Mouse (Mus musculus) embryo, embryonic 10 days (tissue): Measurements from ENCODE around the gene Map2k6.

ENCODE experiments used
- DNase-seq: peaks from one replicate; pipeline ENCODE4 v3.0.0-alpha.2; 2015; ENCODE audit warnings: low spot score

Gene Map2k6

GRCm38 (mm10) chr11:110450758-110451121, 51.8 kb downstream of the Map2k6 start:
- DNase-seq, result no peak

- DNase-seq, result no peak
These were observed 52.7 kb downstream of the Map2k6 start for GRCm38 (mm10) chr11:110451590-110451989.

GRCm38 (mm10) chr11:110453445-110454154, 54.7 kb downstream of the Map2k6 start:
- no peak for DNase-seq

- no peak for DNase-seq
These were observed 58.6 kb downstream of the Map2k6 start for GRCm38 (mm10) chr11:110457441-110457912.

DNA sequence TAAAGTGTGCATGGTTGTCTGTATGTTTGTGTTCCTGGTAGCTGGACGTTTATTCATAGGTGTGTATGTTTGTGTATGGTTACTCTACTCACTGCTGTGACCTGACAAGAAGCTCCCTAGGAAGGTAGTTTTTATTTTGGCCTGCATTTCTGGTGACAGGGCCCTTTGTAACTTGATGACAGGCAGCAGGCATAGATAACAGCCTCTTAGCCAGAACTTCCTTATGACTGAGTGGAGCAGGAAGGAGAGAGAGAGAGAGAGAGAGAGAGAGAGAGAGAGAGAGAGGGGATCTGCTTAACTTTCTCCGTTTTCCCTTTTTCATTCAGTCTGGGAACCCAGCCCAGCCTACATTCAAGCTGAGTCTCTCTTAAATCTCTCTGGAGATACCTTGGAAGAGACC, 61.6 kb downstream of the Map2k6 start:
- no peak for DNase-seq

DNA sequence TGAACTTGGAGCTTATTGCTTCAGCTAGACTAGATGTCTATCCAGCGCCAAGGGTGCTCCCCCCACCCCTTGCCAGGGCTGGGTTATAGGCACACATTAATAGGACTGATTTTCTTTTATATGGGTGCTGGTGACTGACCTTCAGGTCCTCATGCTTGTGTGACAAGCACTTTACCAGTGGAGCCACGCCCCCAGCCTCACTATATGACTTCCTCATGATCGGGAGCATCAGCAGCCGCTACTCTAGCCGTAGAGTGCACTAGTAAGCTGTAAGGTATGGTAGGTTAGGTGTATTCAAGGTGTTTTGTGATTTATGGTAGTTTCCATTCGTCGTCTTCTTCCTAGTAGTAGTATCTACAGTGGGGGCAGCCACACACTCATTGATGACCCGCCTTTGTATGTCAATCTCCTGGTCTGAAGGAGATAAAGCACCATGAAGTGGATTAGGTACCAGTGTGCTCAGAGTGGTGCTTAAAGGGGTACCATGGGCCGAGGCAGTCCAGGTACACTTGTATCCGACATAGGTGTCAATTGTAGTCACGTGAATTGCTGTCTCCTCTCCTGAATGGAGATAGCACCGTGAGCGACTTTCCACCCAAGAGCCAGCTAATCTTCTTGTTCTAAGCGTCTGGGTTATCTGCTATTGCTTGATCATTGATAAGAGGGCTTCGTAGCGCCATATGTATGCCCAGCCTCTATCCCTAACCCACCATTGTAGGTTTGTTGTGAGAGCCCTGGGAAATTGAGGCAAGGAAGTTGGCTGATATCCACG, 62.8 kb downstream of the Map2k6 start:
- DNase-seq, result no peak

DNA sequence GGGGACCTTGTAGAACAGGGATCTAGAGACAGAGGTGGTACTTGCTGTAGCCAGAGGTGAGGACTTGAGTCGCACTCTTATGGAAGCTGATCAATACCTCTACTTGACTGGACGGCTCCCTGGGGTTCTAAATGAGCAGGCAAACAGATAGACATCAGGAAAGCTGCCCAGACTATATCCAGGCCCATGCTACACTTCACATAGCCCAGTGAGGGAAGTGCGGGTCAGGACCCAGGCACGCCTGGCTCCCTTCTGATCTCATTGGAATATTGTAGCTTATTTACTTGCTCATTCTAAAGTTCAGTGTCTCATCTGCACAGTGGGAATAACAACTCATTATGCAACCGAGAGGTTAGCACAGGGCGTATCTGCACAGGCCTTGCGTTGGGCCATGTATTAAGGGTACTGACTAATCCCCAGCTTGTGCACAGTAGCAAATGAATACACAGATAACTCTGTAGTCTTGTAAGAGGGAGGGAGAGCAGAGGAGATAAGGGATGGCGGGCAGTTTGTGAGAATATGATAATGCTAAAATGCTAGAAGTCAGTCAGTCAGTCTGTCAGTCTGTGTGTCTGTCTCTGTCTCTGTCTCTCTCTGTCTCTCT, 64.2 kb downstream of the Map2k6 start:
- DNase-seq, result no peak

DNA sequence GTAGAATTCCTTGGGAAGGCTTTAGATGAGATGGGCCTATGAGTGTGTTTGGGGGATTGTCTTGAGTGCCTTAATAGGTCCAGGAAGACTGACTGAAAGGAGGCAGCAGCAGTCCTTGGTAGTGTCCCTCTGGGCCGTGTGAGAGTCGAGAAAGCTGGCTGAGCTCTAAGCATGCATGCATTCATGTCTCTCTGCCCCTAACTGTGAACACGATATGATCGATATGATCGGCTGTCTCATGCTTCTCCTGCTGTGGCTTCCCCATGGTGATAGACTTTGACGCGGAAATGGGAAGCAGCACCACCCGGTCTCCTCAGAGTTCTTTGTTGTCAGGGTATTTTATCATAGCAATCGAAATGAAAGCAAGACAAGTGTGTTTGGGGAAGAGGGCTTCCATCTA, 64.9 kb downstream of the Map2k6 start:
- DNase-seq, result no peak

- DNase-seq, result no peak
These were observed 70.1 kb downstream of the Map2k6 start for GRCm38 (mm10) chr11:110469054-110469453.

DNA sequence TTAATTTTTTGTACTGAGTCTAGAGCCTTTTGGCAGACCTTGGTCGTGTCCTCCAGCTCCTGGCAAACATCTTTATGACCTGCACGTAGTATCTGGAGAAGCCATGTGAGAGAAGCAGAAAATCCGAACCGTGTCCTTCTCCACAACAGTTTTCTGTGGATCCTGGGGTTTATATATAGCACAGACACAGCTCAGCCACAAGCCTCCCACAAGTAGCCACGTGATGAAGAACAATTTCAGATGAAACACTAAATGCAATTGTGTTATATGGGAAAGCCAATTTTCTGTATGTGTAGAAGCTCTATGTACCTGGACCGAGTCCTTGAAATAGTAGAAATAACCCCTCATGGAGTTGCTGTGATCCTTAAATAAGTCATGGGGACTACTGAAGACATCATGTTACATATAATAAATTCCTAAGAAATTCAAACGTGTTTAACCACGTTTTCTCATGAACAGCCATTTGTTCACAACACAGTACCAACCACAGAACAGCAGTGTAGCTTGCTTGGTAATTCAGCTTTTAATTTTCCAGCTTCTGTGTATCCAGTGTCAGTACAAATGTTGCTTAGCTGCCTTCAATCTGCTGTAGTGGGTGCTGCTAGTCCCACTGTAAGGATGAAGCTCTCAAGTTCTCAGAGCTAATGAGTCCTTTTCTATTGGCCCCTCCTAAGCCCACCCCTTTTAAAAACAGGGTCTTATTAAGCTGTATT, 71.8 kb downstream of the Map2k6 start:
- no peak for DNase-seq

DNA sequence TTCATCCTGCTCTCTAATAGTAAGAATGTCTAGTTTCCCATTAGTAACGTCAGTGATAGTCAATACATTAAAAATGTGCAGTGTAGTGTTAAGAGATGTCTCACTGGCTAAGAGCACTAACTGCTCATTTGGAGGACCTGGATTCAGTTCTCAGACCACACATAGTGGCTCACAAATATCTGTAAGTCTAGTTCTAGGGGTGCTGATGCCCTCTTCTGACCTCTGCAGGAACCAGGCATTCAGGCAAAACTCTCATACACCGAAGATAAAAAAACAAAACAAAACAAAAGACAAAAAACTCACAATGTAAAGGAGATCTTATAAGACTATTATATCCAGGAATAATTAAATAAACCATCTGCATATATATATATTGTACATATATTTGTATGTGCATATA, 72.4 kb downstream of the Map2k6 start:
- DNase-seq, result no peak

- DNase-seq, result no peak
These were observed 73.2 kb downstream of the Map2k6 start for GRCm38 (mm10) chr11:110472078-110472477.

GRCm38 (mm10) chr11:110473495-110473894, 74.6 kb downstream of the Map2k6 start:
- DNase-seq, result no peak

- no peak for DNase-seq
These were observed 77.6 kb downstream of the Map2k6 start for GRCm38 (mm10) chr11:110476361-110477151.

DNA sequence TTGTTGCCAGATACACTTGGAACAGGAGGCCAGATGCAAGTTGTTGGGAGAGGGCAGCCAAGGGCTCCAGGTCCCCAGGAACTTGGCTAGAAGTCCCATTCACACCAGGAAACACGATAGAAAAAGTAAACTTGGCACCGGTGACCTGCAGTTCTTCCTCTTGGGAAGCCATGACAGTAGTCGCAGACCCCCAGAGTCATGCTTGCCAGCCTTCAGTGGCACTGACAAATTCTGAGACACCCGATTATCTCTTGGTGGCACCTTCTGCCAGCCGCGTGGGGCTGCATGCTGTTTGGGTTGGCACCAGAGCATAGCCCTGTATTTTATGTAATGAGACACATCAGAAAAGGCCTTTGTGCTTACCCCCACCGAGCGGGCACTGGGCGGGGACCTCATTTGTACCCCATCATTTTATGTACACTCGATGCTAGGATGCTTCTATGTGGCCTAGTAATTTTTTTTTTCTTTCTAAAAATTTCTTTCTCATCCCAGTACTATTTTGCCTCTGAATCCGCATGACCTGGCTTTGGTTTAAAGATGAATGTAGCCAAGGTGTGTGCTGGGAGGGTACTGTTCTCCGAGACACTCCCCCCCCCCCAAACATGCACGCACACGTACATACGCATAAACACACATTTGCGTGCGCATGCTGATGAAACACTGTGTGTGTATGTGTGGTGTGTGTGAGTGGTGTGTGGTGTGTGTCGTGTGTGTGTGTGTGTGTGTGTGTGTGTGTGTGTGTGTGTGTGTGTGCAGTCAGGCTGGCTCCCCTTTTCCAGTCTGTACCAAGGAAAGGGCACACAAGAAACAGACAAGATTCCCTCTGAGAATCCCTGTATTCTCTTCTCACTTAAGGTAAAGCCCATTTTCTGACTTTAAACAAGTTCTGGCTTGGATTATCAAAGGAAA, 79.3 kb downstream of the Map2k6 start:
- DNase-seq, result no peak

GRCm38 (mm10) chr11:110478978-110479384, 80.1 kb downstream of the Map2k6 start:
- DNase-seq, result peak; percentile 80

- no peak for DNase-seq
These were observed 82.5 kb downstream of the Map2k6 start for GRCm38 (mm10) chr11:110481406-110481805.

DNA sequence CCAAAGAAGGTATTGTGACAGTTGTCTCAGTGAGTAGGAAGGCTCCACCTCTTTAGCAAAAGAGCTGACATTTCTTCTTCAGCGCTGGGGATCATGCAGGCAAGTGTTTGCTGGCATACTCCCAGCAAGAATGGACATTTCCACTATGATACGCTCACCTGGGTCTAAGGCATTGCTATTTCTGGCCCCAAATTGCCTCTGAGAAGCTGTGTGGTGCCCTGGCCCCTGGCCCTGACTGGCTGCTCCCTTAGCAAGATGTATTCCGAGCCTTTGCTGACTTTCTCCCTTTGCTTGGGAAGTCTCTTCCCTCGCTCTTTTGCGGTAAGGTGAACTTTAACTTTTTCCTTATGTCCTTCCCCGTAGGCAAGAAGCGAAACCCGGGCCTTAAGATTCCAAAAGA, 83.3 kb downstream of the Map2k6 start:
- no peak for DNase-seq

DNA sequence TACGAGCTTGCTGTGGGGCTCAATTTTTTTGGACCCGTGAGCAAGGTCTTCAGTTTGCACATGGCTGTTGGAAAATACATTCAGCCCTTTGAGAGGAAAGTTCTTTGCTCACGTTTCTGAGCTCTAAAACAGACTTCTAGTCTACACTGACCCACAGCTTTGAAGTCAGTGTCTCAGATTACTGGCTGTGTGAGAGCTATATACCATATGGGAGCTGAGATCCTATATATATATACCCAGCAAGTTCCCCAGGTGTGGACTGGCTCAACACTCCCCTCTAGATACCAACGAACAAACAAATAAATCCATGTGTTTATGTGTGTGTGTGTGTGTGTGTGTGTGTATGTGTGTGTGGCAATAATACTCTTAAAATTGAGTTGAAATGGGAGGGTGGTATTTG, 83.7 kb downstream of the Map2k6 start:
- no peak for DNase-seq

DNA sequence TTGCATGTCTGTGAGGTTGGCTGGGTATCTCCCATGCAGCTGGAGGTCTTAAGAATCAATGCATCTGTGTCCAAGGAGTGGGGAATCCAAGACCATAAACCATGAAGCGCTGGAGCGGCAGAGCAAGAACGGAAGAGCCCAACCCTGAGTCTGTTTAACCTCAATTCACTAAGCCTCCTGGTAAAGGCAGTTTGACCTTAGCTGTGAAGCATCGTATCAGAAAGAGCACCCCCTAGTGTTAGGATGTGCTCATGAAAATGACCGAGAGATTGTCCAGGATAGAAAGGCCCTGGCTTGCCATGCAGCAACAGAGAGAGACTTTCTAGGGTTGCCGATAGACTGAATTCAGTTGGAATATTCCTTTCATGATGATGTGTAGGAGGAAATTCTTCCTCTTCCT, 84.2 kb downstream of the Map2k6 start:
- DNase-seq, result peak; percentile 93

- no peak for DNase-seq
These were observed 85.5 kb downstream of the Map2k6 start for GRCm38 (mm10) chr11:110484426-110484825.
